Mouse (Mus musculus): Measurements from ENCODE around the gene Adamts15.

Adamts15 gene

GRCm38 (mm10) chr9:30922197-30922894 is at the start of gene Adamts15:
TSS of gene Adamts15 (minus strand) at chr9:30922452.
- DNase-seq (ENCODE audit: extremely low read depth, low read depth, low spot score) = no peak

DNA sequence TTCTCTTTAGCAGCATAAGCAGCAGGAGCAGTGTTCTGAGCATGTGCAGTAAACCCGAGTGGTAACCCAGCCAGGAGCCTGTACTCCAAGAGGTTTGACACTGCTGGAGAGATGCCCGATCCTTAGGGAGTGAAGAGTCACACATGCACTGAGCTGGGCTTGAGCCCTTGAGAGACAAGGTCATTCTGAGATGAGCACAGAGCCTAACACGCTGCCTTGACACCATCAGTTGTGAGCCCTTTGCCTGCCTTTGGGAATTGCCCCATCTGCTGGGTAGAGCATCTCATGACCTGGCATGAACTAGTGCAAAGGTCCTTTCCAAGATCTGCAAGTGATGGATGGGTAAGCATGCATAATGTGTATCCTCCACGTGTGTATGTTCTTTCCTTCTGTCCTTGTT is 49.7 kb upstream of the Adamts15 start:
- DNase-seq (ENCODE audit: extremely low read depth, low read depth, low spot score) = no peak

DNA sequence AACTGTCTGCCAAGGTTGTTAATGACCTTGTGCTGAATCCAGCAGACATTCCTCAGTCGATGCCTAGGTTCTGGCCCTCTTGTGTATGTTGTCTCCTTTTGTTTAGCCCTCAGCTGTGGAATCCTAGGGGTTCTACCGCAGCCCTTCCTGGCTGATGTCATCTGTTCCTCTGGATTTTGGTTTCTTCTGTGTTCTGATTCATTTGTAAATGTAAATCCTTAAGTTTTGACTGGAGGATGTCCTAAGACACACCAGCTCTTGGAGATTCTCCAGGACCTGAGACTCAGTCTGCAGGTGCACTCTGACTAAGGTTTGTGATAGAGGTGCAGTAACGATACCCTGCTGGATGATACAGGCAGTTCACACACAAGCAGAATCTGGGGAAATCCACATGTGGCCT is 47.7 kb upstream of the Adamts15 start:
- DNase-seq (ENCODE audit: extremely low read depth, low read depth, low spot score) = no peak

DNA sequence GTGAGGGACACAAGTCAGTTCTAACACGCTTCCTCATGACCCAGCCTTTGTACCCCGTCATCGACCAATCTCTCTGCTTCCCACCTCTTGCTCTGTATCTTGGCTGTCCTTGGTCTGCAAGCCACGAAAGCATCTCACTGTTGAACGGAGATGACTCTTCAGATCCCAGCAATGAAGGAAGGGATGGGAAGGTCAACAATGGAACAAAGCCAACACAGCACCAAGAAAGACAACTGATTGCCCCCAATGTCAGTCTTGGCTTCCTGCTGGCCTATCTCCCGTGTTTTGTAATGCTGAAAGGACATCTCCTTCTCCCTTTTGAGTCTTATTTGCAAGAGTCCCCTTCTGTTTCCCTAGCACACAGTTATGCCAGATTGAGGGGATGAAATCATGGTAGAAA is 45.9 kb upstream of the Adamts15 start:
- no peak for DNase-seq (ENCODE audit: extremely low read depth, low read depth, low spot score)

DNA sequence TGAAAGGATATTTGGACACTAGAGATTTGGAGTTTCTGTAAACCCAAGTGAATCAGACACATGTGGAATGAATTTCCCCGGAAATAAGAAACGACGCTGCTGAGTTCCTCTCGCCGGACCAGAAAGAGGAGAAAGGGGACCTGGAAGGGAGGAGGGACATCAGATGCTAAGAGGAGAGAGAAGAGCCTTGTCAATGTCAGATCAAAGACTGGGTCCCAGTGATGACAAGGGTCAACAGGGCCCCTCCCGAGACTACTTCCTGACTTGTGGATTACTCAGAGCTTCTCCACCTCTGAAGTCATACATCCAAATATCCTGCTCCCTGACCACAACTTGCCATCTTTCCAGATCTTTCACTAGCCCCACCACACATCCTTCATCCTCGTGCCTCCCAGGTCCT is 44.6 kb upstream of the Adamts15 start:
- DNase-seq (ENCODE audit: extremely low read depth, low read depth, low spot score) = no peak

DNA sequence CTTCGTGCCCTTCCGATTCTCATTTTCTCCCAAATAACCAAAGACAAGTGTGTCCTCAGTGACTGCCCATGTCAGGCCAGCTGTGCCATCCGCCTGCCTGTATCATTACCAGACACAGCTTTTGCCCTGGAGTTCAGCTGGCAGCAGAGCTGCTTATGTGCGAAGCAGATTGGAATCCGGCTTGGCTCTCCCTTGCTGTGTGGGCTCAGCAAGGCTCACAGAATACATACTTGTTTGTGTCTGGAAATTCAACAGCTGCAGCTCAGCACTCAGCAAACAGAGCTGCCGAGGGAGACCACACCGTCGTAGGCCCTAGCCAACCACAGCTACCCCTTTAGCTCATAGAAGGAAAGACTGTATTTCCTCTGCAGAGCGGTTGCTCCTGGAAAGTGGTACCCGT is 42.4 kb upstream of the Adamts15 start:
- DNase-seq (ENCODE audit: extremely low read depth, low read depth, low spot score) = no peak

- DNase-seq (ENCODE audit: extremely low read depth, low read depth, low spot score) = no peak
These were observed 41.5 kb upstream of the Adamts15 start for GRCm38 (mm10) chr9:30963780-30964179.

DNA sequence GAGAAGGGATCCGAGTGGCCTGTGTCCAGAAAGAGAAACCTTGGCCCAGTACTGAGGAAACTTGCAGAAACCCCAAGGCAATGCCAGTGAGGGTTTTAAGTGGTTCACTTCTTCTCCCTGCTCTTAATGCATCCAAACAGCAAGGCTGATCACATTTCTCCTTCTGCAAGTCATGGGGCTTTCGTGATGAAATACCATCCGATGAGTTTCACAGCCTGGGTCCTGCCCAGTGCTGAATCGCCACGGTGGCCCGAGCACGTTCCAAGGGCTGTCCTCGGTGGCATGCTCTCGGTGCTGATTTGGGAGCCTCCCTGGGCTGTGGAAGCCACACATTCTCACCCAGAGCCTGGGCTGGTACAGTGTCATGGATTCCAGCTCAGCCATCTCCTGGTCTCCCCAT is 33.0 kb upstream of the Adamts15 start:
- no peak for DNase-seq (ENCODE audit: extremely low read depth, low read depth, low spot score)

DNA sequence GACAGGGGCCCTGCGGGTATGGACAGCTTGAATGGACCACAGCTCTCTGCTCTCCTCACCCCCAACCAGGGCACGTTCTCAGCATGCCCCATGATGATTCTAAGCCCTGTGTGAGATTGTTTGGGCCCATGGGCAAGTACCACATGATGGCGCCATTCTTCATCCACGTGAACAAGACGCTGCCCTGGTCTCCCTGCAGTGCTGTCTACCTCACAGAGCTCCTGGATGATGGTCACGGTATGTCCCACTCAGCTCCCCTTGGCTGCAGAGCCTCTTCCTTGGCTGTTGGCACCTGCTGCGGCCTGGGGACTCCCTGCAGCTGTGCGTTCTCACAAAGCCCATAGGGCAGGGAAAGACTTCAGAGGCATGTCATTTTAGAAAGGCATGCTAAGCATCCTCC is 31.0 kb upstream of the Adamts15 start:
- no peak for DNase-seq (ENCODE audit: extremely low read depth, low read depth, low spot score)

- DNase-seq (ENCODE audit: extremely low read depth, low read depth, low spot score) = no peak
These were observed 29.2 kb upstream of the Adamts15 start for GRCm38 (mm10) chr9:30951461-30951860.

- no peak for DNase-seq (ENCODE audit: extremely low read depth, low read depth, low spot score)
These were observed 28.3 kb upstream of the Adamts15 start for GRCm38 (mm10) chr9:30950592-30950991.

- no peak for DNase-seq (ENCODE audit: extremely low read depth, low read depth, low spot score)
These were observed 27.7 kb upstream of the Adamts15 start for GRCm38 (mm10) chr9:30949971-30950370.

- no peak for DNase-seq (ENCODE audit: extremely low read depth, low read depth, low spot score)
These were observed 27.2 kb upstream of the Adamts15 start for GRCm38 (mm10) chr9:30949422-30949821.

GRCm38 (mm10) chr9:30945276-30945675 is 23.0 kb upstream of the Adamts15 start:
- no peak for DNase-seq (ENCODE audit: extremely low read depth, low read depth, low spot score)

DNA sequence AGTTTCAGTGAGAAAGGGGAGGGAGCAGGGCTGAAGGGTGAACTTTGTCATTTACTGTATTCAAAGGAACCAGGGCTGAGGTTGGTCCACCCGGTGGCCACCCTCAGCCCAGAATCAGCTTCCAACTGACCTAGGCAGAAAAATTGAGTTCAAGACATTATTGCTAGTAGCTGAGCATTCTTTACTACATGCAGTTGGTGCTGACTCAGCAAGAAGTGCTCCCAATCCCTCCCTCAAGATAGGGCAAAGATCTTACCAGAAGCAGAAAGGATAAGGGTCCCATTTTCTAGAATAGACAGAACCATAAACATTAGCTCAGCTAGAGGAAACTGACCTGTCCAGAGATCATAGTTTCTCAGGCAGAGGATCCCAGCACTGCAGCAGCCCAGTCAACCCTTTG is 22.0 kb upstream of the Adamts15 start:
- DNase-seq (ENCODE audit: extremely low read depth, low read depth, low spot score) = no peak

DNA sequence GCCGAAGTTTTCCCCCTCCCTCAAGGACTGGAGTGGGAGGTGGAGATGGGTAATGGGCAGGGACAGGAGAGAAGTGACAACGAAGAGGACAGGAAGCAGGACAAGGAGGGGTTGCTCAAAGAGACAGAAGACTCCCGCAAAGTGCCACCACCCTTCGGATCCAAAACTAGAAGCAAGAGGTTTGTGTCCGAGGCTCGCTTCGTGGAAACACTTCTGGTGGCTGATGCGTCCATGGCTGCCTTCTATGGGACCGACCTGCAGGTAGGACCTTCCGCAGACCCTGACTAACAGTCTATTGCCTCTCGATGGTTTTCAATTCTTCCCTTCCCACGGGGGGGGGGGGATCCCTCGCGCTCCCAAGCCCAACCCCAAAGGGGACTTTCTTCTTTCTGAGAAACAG is 21.1 kb upstream of the Adamts15 start:
- DNase-seq (ENCODE audit: extremely low read depth, low read depth, low spot score) = no peak

GRCm38 (mm10) chr9:30942512-30943313 is 20.5 kb upstream of the Adamts15 start, which contains the start of gene Adamts8:
TSS of gene Adamts8 (plus strand) at chr9:30942562.
- DNase-seq (ENCODE audit: extremely low read depth, low read depth, low spot score) = no peak

DNA sequence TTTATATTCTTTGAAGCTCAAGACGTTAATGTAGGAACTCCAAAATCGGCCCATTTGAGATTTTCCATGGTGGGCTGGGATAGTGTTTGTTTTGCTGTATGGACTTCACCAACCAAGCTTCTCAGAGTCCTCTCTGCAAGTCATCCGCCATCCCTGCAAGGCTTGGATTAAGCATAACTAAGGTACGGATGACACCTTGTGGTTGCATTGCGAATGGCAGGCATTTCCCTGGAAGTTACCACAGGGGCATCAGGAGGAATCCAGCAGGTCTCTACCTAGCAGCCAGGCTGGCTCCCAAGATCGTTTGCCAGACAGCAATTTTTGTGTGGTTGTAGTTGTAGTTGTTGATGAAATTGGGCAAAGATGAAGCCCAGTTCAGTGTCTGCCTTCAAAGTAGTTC is 18.1 kb upstream of the Adamts15 start:
- no peak for DNase-seq (ENCODE audit: extremely low read depth, low read depth, low spot score)

DNA sequence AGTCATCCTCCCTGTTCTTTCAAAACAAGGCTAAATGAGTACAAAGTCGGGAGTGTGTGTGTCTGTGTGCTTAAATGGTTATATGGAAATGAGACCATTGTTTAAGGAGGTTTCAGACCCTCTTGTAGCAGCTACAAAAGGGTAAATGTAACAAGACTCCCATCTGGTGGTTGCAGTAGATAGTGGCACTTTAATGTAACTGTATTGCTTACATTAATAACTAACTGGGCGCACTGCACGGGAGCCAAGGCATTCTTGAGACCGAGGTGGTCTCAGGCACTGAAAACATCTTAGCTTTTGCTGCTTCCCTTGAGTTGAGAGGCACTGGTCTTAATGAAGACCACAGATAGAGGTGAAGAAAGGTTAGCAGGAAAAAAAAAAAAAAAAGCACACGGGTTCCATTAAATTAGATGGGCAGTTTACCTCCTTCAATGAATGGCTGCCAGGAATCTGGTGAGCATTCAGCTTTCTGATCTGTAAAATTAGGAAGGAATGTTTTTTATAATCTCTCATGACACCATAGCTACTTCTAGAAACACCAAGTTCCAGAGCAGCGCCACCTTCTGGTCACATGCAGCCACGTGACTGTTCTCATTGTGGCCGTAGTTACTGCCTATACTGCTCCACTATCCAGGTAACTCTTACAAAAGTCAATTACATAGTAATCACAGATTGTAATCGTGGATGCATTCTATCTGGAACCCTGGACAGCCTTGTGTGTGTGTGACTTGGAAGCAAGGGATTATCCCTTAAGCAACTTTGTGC is 14.6 kb upstream of the Adamts15 start:
- no peak for DNase-seq (ENCODE audit: extremely low read depth, low read depth, low spot score)

DNA sequence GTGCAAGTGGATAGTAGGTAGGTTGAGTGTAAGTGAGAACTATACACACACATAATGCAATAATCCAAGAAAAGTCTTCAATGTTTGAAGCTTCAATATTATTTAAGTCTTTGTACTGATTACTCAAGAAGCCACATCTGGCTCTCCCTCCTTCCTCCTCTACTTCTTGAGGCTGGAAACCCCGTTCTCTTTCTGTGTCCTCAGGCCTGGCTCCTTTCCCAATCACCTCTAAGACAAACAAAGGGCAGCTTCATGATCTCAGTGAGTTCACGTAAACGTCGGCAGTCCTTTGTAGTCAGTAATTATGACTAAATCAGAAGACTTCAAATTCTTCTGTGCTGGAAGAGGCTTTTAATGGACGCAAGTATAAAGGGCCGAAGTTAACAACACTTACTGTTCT is 12.6 kb upstream of the Adamts15 start:
- no peak for DNase-seq (ENCODE audit: extremely low read depth, low read depth, low spot score)

- DNase-seq (ENCODE audit: extremely low read depth, low read depth, low spot score) = no peak
These were observed 10.1 kb upstream of the Adamts15 start for GRCm38 (mm10) chr9:30932346-30932745.

GRCm38 (mm10) chr9:30928759-30929158 is 6.5 kb upstream of the Adamts15 start:
- peak; percentile 98 for DNase-seq (ENCODE audit: extremely low read depth, low read depth, low spot score)
